Mouse (Mus musculus) CD4-positive helper T cell, adult 2 months (primary cell): ENCODE data around the gene Tex29.

Source experiments
- DNase-seq: peaks from one replicate; pipeline ENCODE4 v3.0.0-alpha.2; 2012; ENCODE audit warnings: low read depth, missing footprints, low spot score

Tex29 gene

DNA sequence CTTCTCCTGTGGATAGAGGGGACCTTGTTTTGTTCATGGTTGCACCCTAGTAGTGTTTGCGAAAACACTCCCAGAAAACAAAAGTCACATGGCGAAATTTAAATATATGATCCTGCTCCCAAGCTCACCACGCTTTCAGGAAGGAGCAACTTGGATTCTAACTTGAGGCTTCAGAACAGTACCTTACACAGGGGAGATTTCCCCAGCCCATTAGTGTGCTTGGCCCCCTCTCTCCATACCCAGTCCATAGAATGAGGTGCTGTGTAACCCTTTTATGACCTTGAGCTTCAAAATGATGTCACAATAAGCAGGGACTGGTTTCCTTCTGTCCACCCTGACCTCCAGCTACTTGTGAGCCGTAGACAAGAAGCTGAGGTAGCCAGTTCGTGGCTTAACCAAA, at the start of gene Tex29:
Tex29 (plus strand) TSS at position 301 of the 400 bp plus-strand sequence.
- DNase-seq: no peak

DNA sequence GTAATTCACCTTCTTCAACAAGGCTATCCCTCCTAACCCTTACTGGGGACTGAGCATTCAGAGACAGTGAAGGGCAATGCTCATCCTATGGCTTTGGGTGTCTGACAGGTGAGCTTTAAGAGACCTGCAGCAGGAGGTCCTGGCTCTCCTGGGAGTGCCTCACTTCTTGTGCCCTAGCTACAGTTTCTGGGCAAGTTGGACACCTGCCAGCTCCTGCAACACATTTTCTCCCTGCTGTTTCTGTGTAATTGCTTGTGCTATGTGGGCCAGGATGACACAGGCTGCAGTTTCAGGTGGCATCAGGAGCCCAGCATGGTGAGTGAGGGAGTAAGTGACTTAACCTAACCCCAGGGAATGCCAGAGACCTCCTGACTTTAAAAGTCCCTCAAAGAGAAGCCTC, 45.3 kb upstream of the Tex29 start:
- DNase-seq: no peak

DNA sequence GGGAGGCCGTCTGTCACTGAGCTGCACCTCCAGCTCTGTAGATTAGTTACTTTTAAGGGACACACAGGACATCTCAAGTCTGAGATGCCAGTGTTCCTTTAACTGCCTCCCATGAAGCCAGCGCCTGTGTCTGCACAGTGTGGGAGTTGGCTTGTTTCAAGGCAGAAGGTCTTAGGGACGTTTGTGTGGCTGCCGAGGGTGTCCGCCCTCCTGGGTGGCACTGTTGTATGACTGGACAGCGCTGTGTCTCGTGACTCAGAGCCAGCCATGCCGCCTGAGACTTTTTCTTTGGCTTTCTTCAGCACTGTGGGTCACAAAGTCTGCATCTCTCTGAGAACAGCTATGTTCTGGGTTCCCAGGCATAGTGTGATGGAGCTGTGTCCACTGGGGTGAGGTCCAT, 43.1 kb upstream of the Tex29 start:
- no peak for DNase-seq

DNA sequence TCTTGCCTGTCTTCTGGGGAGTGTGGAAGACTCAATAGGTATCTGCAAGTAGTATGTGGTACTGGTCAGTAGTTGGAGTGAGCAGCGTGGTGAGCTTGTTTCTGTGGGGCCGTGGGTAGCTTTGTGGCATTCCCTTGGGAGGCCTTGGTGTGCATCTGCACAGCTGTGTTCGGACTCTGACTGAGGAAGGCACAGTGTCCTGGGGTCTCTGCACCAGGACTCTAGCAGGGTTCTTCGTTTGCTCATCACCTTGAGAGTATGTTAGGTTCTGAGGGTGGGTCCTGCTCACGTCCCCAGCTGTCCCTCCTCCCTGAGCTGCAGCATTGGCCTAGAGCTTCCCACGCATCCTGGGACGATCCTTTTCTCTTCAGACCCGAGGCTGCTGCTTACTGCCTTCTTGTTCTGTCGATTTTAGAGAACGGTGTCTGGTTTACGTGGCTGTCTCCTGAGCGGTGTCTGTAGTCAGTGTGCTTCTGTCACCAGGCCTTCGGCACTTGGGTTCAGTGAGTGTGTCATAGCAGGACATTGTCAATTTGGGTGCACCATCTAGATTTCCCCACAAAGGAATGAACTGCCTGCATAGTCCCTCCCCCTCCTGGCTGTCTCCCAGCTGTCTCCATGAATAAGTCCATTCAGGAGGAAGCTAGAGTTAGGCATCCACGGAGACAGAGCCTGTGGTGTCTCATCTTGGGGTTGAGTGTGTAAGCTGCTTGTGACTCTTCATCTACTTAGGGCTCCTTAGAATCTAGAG, 42.4 kb upstream of the Tex29 start:
- no peak for DNase-seq

DNA sequence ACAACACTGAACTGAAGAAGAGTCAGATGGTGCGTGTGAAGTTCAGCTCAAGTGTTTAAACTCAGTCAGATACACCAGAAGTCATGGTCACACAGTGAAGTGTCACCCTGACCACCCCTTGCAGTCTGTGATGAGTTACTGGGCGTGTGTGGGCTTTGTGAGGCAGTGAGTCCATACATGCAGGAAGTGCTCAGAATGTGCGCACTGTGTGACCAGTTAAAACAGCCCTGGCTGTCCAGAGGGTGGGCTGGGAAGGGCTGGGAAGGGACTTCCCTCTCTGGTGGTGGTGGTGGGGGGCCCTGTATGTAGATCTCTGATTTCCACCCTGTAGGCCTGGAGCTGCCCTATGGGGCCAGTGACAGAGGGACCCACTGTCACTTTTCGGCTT, 41.8 kb upstream of the Tex29 start:
- no peak for DNase-seq

DNA sequence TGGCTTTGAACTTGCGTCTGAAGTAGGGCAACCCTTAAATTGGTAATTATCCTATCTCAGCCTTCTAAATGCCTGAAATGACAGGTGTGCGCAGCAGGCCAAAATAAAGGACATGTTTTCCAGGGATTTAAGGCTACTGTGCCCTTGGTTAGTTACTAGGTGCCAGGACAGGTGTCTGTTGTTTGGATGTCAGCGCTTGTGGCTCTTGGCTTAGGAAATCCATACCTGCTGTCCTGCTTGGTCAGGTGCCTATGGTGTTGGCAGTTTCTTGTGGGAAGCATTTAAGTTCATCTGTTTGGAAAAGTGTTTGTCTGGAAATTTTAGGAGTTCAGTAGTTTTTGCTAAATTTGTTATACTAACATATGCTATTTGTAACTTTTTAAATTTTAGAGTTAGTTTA, 41.2 kb upstream of the Tex29 start:
- no peak for DNase-seq

DNA sequence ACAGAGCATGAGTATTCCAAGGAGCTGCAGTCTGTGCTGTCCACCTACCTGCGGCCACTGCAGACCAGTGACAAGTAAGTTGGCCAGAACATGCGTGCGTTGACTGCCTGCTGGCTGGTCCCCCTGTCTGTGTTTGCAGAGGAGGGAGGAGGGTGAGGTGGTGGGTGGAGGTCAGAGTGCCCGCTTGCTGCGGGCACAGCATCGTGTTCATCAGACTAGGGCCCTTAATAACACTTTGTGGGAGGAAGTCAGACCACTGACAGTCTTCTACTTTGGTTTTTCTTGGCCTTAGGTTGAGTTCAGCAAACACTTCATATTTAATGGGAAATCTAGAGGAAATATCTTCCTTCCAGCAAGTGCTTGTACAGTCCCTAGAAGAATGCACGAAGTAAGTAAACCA, 39.8 kb upstream of the Tex29 start:
- DNase-seq: no peak

DNA sequence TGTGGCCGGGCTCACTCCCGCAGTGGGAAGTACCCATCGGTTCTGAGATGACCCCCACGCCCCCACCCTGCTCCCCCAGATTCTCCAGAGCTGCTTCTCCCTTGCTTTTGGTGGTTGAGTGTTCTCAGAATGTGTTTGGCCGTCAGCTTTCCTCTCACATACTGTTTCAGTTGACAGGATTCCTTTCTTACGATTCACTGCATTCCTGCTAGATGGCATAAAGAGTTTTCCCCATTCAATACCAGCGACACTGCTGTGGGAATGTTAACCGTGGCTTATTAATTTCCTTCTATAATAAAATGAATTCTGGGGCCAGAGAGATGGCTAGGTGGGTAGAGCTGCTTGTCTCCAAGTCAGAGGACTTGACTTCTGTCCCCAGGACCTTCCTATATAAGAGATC, 38.7 kb upstream of the Tex29 start:
- DNase-seq: no peak

DNA sequence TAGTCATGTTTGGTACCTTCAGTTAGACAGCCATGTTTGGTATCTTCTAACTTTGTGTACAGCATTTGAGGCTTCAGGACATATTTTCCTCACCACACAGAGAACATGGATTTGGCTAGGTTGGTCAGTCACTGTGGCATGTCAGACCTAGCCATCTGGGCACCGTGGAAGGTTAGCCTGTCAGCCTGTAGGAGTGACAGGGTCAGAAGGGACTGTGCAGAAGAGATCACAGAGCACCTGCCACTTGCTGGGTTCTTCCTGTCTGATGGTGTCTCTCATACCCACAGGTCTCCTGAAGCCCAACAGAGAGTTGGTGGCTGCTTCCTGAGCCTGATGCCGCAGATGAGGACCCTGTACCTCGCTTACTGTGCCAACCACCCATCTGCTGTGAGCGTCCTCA, 35.4 kb upstream of the Tex29 start:
- no peak for DNase-seq

DNA sequence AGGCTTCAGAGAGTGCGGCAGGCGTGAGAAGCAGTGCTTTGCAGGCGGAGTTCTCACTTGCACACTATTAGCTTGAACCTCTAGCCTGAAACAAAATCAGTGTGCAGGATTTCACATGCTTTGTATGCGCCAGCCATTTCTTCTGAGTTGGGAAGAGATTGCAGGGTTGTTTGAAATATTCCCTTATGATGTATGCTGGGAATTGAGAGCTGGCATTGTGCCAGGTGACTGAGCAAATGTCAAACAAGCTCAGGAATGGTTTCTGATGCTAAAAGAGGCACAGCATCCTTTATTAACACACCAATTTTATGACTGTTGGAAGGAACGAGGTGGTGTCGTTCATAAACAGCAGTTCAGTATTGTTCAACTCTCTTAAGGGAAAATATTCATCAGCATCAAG, 34.0 kb upstream of the Tex29 start:
- DNase-seq: no peak

DNA sequence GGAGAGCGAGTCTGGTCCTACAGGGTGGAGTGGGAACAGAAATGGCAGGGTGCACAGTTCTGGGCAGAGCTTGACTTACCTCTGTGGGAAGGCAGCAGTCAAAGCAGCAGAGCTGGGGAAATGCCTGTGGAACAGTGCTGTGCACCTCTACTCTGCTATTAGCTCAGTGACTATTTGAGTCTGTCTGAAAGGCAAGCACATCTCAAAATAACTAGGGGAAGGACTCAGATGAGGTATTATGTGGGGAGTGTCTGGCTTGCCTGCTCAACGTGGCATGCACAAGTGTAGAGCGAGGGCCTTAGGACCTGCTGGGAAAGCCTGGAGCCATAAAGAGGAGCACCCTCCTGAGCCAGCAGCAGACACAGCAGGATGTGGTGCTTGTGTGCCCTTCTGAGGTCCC, 32.9 kb upstream of the Tex29 start:
- no peak for DNase-seq

DNA sequence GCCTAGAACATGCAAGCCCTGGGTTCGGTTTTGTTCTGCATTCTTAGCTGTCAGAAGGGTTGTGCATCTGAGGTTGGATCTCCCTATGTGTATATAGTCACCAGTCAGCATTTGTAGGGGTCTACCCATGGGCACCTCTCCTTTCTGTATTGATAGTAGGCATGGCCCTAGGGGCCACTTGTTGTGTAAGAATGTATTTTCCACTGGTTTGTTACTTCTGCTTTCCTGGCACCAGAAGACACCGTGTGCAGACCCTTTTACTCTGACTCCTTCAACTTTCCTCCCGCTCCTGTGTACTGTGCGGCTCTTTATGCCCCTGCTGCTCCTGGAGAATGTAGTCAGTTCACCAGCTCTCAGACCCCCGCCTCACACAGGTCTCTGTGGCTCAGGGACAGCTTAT, 32.2 kb upstream of the Tex29 start:
- no peak for DNase-seq

DNA sequence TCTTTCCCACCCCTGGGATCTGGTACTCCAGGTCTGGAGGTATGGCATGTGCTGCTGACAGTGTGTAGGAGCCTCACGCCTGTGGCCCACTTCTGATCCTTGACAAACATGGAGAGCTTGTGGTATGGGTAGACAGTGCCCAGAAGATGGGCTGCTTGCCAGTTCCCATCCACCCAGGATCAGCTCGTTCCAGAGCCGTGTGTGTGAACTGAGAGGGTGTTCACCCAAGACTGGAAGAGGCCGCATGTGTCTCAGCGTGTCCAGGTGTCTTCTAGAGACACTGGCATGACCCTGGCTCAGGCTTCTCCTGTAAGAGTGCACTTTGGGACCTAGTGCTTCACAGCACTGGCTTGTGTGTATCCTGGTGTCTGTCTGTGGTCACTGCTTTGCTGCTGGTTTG, 29.8 kb upstream of the Tex29 start:
- DNase-seq: no peak

DNA sequence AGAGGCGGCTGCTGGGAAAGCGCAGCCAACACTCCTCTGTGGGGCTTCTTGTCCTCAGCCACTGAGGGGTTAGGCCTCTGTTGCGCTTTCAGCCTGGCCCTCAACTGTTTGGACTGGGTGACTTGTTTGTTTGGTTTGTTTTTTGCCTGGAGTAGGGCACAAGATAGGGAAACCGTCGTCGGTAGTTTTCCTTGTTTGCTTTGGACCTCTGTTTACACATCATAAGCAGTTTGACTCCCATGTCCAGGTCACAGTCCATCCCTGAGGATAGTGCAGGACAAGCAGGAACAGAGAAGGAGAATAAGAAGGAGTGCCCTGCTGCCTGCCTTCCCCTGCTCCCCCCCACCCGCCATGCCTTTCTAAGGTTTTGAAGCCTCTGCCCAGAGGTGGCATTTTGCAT, 26.5 kb upstream of the Tex29 start:
- no peak for DNase-seq

DNA sequence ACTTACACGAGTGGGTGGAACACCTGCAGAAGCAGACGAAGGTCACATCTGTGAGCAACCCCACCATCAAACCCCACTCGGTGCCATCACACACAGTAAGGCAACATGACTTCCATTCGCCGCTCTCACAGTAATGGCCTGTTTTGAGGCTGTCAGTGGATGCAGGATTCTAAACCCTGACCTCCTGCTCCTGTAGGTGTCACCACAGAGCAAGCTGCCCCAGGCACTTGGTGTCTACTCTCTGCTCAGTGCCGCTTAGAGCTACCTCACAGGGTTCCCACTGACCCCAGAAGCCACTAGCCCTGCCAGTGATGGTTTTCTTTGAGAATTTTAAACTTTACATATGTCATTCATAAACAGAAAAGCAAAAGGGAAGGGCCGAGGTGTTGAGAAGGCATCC, 25.1 kb upstream of the Tex29 start:
- DNase-seq: no peak

DNA sequence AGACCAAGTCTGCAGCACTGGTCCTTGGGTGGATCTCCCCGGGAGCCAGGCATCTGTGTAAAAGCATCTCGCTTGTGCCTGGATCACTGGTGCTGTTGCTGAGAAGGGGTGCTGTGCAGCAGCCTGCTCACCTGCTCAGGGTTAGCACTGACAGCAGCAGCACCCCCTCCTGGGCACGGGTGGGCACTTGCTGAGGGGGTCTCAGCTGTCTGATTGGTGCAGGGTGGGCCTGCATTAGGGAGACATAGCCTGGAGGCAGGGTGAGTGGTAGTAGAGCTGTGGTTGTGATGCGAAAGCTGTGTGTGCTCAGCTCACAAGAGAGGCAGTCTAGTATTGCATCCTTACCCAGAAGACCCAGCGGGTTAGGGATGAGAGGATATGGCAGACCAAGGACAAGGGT, 20.1 kb upstream of the Tex29 start:
- DNase-seq: no peak

DNA sequence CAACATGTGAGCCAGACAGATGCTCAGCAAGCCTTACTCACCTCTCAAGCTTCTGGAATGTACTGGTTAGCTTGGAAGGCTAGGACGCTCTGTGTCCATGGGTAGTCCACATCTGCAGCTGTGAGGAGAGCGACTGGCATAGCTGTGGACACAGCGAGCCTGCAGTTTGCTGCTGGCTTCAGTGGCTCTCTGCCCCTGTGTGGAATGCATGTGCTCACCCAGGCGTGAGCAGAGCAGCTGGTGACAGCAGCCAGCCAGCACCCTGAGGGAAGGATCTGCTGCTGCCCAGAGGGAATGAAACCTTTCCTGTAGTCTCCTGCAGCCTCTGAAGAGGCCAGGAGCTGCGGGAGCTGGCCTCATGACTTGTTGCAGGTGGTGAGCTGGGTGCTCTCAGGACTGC, 19.7 kb upstream of the Tex29 start:
- DNase-seq: no peak

DNA sequence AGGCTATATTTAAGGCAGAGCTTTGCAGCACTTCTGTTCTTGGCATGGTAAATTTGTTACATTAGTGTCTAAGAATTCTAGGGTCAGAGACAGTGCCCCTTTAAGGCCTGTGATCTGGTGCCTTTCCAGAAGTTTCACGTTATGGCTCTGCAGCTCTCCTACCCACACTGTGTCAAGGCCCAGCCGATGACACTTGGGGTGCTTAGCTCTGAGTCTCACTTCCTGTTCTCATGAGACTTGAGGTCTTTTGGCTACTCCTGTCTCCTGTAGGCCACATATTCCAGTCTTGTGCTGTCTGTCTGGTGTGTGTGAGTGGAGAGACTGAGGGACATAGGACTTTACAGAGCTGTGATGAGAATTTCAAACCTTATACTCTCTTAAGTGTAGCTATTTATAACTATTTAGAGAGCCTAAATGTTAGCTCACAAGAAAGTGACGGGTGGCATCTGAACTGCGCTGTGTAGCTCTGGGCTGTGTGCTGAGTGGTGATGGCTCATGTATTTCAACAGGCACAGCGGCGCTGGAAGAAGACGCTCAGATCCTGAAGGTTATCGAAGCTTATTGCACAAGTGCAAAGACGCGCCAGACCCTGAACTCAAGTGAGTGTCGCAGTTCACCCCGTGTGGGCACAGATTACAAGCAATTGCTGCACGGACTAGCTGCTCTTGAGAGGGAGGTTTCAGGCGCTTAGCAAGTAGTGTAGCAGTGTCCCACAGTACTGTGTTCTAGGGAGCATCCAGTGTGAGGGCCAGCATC, 18.6 kb upstream of the Tex29 start:
- DNase-seq: no peak

DNA sequence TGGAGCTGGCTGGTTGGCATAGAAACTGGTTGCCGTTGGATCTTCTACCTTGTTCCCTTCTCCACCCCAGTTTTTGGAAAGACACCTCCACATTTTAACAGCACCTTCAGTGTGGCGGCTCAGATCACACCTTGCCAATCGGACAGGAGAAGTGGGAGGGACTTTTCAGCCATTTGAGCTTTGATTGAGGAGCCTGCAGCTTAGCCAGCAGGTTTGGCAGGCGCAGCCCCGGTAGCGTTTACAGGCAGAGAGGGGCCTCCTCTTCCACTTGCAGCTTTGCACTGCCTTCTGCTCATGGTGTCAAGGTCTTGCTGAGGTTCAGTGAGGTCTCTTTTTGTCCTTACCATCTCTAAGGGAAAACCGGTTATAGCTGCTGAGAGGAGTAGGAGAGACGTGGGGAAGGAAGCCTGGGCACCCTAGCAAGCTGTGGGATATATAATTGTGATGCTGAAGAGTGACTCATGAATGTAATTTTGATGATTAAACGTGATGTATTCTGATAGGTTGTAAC, 17.7 kb upstream of the Tex29 start:
- DNase-seq: no peak

DNA sequence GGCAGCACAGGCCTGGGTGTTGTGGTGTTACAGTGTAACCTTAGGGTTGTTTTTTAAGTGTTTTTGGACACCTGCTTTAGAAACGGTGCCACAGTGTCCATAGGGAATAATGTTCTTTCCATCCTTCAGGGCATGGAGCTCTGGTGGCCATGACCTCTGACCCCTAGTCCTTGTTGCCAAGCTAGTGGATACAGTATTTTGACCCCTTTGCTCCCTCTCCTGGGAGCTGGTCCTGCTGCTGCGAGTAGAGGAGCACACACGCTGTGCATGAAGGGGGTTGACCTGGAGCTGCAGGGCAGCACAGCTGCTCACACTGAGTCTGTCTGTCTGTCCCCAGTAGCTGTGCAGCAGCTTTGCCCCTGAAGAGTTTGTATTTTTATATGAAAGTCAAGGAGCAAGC, 14.5 kb upstream of the Tex29 start:
- DNase-seq: no peak

DNA sequence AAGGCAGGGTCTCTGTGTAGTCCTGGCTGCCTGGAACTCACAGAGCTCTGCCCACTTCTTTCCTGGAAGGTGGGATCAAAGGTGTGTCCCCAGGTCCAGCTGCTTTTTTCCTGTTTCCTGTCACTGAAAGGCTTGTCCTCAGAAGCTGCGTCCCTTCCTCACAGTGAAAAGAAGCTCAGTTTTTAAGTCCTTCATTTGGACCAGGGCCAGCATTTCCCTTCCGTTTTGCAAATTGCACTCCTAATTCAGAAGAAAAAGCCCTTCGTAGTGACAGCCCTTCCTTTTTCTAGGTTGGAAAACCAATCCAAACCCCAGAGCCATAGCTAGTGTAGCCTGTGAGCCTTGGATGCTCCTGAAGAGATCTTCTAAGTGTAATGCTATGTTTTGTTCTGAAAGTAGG, 13.0 kb upstream of the Tex29 start:
- no peak for DNase-seq

DNA sequence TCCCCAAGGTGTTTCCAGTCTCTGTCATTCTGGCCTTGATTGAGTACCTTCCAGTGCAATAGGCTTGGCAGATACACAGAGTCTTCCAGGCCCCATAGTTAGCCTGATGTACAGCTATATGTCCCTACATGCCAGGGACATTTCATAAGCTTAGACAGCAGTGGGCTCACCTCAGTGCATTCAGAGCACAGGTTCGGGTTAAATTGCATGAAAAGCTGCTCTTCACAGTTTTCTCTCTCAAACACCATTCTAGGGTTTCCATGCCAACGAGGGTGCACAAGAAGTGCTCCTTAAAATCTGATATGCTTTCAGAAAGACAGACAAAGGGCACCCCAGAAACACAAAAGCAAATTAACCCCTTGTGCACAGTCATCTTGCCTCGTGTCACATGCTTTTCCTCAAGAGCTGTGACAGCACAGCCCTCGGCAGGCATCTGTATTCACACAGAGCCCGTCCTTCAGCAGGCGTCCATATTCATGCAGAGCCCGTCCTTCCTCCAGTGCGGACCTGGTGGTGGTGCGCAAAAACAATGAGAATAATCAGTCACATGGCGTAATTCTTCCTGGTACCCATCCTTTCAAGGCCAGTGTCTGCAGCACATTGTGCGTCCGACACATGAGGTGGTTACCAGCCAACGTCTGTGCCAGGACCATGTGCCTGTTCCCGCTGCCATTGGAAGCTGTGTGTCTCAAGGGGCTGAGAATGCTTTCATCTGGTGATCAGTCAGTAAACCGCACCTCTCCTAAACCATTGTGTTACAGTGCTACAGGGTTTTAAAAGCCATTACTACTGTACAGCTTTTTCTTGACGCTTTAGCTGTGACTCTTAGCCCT, 9.8 kb upstream of the Tex29 start:
- no peak for DNase-seq
